Mouse (Mus musculus) ES-E14 (cell line): ENCODE measurements around the gene Mfsd2b. TPM values are rescaled to one million over a fixed set of nuclear protein-coding genes. Genes with fewer than 3 reads are reported as not detected.
"Not testable (repeated sequence)": the region's sequence is repeated elsewhere in the genome, so short reads cannot be mapped to it uniquely, and the experiment has no call there.

Experiments used
- DNase-seq: peaks from one replicate; pipeline ENCODE4 v3.0.0-alpha.2; 2013; ENCODE audit warnings: low read depth, low spot score
- H3K27ac ChIP-seq: 2 replicates; pipeline ENCODE4 v1.5.1; 2012; ENCODE audit warnings: low read depth, mild to moderate bottlenecking, low read length, moderate library complexity, mixed read lengths; ENCODE audit not compliant: poor library complexity, insufficient read depth, severe bottlenecking
- H3K36me3 ChIP-seq: 2 replicates; pipeline ENCODE4 v1.6.1; 2012; ENCODE audit warnings: mild to moderate bottlenecking, low read length, moderate library complexity, mixed read lengths; ENCODE audit not compliant: control insufficient read depth, poor library complexity, insufficient read depth, severe bottlenecking
- H3K4me1 ChIP-seq, 2 experiments: fragments of 150-350 bp in 1 of 2; sonication (generic) in 1 of 2; 2 replicates each; pipeline ENCODE4 v1.6.1; 2012; ENCODE audit warnings: low read length in 2 of 2, mild to moderate bottlenecking in 1 of 2, mixed read lengths in 1 of 2; ENCODE audit not compliant: control insufficient read depth in 2 of 2, insufficient read depth in 2 of 2, poor library complexity in 1 of 2
- H3K4me3 ChIP-seq, 2 experiments: fragments of 150-350 bp in 1 of 2; sonication (generic) in 1 of 2; 2 replicates each; pipeline ENCODE4 v1.5.1; 2012; ENCODE audit warnings: low read length in 2 of 2, low read depth in 1 of 2, mild to moderate bottlenecking in 1 of 2, mixed read lengths in 1 of 2; ENCODE audit not compliant: insufficient read depth in 1 of 2, poor library complexity in 1 of 2, severe bottlenecking in 1 of 2
- H3K9ac ChIP-seq: 2 replicates; pipeline ENCODE4 v1.6.1; 2012; ENCODE audit warnings: low read depth, mild to moderate bottlenecking, low read length, mixed read lengths; ENCODE audit not compliant: poor library complexity, insufficient read depth, severe bottlenecking
- H3K9me3 ChIP-seq: fragments of 150-350 bp; sonication (generic); 2 replicates; pipeline ENCODE4 v1.6.1; 2012; ENCODE audit warnings: low read depth, mild to moderate bottlenecking, low read length; ENCODE audit not compliant: control insufficient read depth, insufficient read depth
- CHD2 ChIP-seq: IDR thresholded peaks from 2 replicates; pipeline ENCODE4 v1.6.1; 2014; ENCODE audit warnings: mild to moderate bottlenecking, low read depth, low read length, inconsistent platforms
- HCFC1 ChIP-seq: IDR thresholded peaks from 2 replicates; pipeline ENCODE4 v1.6.1; 2012; ENCODE audit warnings: low read length, inconsistent platforms, borderline replicate concordance; ENCODE audit not compliant: insufficient read depth
- MAFK ChIP-seq: IDR thresholded peaks from 2 replicates; pipeline ENCODE4 v1.6.1; 2014; ENCODE audit warnings: mild to moderate bottlenecking, low read depth, low read length, inconsistent platforms; ENCODE audit not compliant: insufficient read depth
- ZC3H11A ChIP-seq: IDR thresholded peaks from 2 replicates; pipeline ENCODE4 v1.6.1; 2012; ENCODE audit warnings: low read depth, mild to moderate bottlenecking, inconsistent platforms, low read length, borderline replicate concordance
- ZNF384 ChIP-seq: IDR thresholded peaks from 2 replicates; pipeline ENCODE4 v1.6.1; 2012; ENCODE audit warnings: low read depth, low read length, inconsistent platforms
- in situ Hi-C, 2 experiments: fragments of 600-800 bp; cut with MboI; formaldehyde crosslinking; loops; one replicate each; pipeline ENCODE4 v1.15.1; 2025; ENCODE audit warnings: low sequenced_read_pairs in 2 of 2, inconsistent platforms in 1 of 2; ENCODE audit not compliant: unreplicated experiment in 2 of 2
- total RNA-seq: library from RNA; depleted of rRNA; stranded (reverse); fragments of 300-350 nt; gene quantifications from 2 replicates; pipeline ENCODE4 v1.2.3, GENCODE M21; 2012

Mfsd2b gene
- total RNA-seq, 1 experiment, result 3.2 TPM

- Histone ChIP-seq H3K4me3 (no peak overlapping the region), H3K27ac (peak overlapping the region; percentile 60; the same call in 1 of the 2 replicates), H3K9ac (no peak overlapping the region), H3K36me3 (no peaks in the 10 kb centered on the region), H3K9me3 (no peaks in the 10 kb centered on the region), H3K4me1 (peaks cover 4 to 8% of the 10 kb centered on the region in 2 experiments; a peak in 3 of 4 replicates)
- in situ Hi-C loops, result no loop called here
- no peak for DNase-seq
- TF ChIP-seq ZC3H11A, result no peak
- TF ChIP-seq MAFK, result no peak
- no peak for TF ChIP-seq ZNF384
- TF ChIP-seq HCFC1, result no peak
Observed at GRCm38 (mm10) chr12:4914441-4914840, 40.3 kb upstream of the Mfsd2b start.

GRCm38 (mm10) chr12:4911716-4912115 lies 37.6 kb upstream of the Mfsd2b start:
- Histone ChIP-seq H3K9me3 (no peaks in the 10 kb centered on the region), H3K4me1 (peaks cover 4 to 5% of the 10 kb centered on the region in 2 experiments), H3K27ac (peak overlapping the region; percentile 51; the same call in 1 of the 2 replicates), H3K9ac (no peak overlapping the region), H3K36me3 (no peaks in the 10 kb centered on the region), H3K4me3 (no peak overlapping the region)
- DNase-seq, result no peak
- TF ChIP-seq HCFC1 (no peak), ZNF384 (no peak), CHD2 (no peak)
- in situ Hi-C loops, result no loop called here

GRCm38 (mm10) chr12:4910496-4910895 lies 36.3 kb upstream of the Mfsd2b start:
- DNase-seq, H3K9me3 ChIP-seq, H3K4me1 ChIP-seq, H3K9ac ChIP-seq, H3K36me3 ChIP-seq, H3K4me3 ChIP-seq, in situ Hi-C loops: not testable (repeated sequence)
- peak overlapping the region; percentile 33; the same call in 1 of the 2 replicates for H3K27ac ChIP-seq

GRCm38 (mm10) chr12:4908391-4908790 lies 34.2 kb upstream of the Mfsd2b start:
- Histone ChIP-seq H3K9me3 (no peaks in the 10 kb centered on the region), H3K36me3 (no peaks in the 10 kb centered on the region), H3K4me1 (peaks cover 5 to 6% of the 10 kb centered on the region in 2 experiments), H3K27ac (peak overlapping the region; percentile 98; the same call in 1 of the 2 replicates), H3K9ac (peak overlapping the region; percentile 66; the same call in 1 of the 2 replicates), H3K4me3 (peak overlapping the region; percentile 66 to 74)
- in situ Hi-C loops, result no loop called here
- no peak for TF ChIP-seq HCFC1
- TF ChIP-seq CHD2, result no peak
- TF ChIP-seq ZC3H11A, result 0 out of 2 replicates have a peak, but pooled peaks have one; percentile 7
- no peak for DNase-seq

GRCm38 (mm10) chr12:4906951-4907906 lies 33.1 kb upstream of the Mfsd2b start, which contains the start of gene Ubxn2a:
Gene Ubxn2a (minus strand): TSS chr12:4907705.
- Histone ChIP-seq H3K4me3 (peak within 1 kb of the TSS; percentile 66 to 80), H3K9ac (peak within 1 kb of the TSS; percentile 86), H3K4me1 (peaks cover 5 to 8% of the 10 kb centered on the region in 2 experiments), H3K27ac (peak within 1 kb of the TSS; percentile 98), H3K36me3 (no peaks in the 10 kb centered on the region), H3K9me3 (no peaks in the 10 kb centered on the region)
- TF ChIP-seq MAFK (no peak), ZNF384 (no peak)
- in situ Hi-C loops, result no loop called here
- peak; percentile 91 for DNase-seq
